Mouse (Mus musculus) limb, embryonic 12.5 days (tissue): ENCODE measurements around the gene Gm3002. TPM values are rescaled to one million over a fixed set of nuclear protein-coding genes. Genes with fewer than 3 reads are reported as not detected.
"Not testable (repeated sequence)": the region's sequence is repeated elsewhere in the genome, so short reads cannot be mapped to it uniquely, and the experiment has no call there.

Experiments used
- ATAC-seq: fragments of 200-750 bp; cut with Nextera tagmentation; 2 replicates; pipeline ENCODE4 v1.8.0; 2017; ENCODE audit warnings: low read depth, moderate TSS enrichment; ENCODE audit not compliant: insufficient number of reproducible peaks, insufficient read depth, low FRiP score, low TSS enrichment
- H3K27ac ChIP-seq: fragments of 300-500 bp; sonication (generic); 2 replicates; pipeline ENCODE4 v1.5.1; 2016; ENCODE audit warnings: mild to moderate bottlenecking, moderate library complexity
- H3K27me3 ChIP-seq: fragments of 300-500 bp; sonication (generic); 2 replicates; pipeline ENCODE4 v1.6.1; 2016; ENCODE audit warnings: mild to moderate bottlenecking, moderate library complexity
- H3K36me3 ChIP-seq: fragments of 300-500 bp; sonication (generic); 2 replicates; pipeline ENCODE4 v1.6.1; 2016; ENCODE audit warnings: mild to moderate bottlenecking, moderate library complexity
- H3K4me1 ChIP-seq: fragments of 300-500 bp; sonication (generic); replicated peaks from 2 replicates; pipeline ENCODE4 v1.6.1; 2016
- H3K4me2 ChIP-seq: fragments of 300-500 bp; sonication (generic); 2 replicates; pipeline ENCODE4 v1.6.1; 2016; ENCODE audit warnings: mild to moderate bottlenecking, moderate library complexity
- H3K4me3 ChIP-seq: fragments of 300-500 bp; sonication (generic); replicated peaks from 2 replicates; pipeline ENCODE4 v1.5.1; 2016; ENCODE audit warnings: mild to moderate bottlenecking
- H3K9ac ChIP-seq: fragments of 300-500 bp; sonication (generic); replicated peaks from 2 replicates; pipeline ENCODE4 v1.6.1; 2016; ENCODE audit warnings: mild to moderate bottlenecking, moderate library complexity
- H3K9me3 ChIP-seq: fragments of 300-500 bp; sonication (generic); 2 replicates; pipeline ENCODE4 v1.6.1; 2016; ENCODE audit warnings: mild to moderate bottlenecking, moderate library complexity
- WGBS: fragments of 180-500 bp; shearing (Covaris S2); methylation state at CpG from one replicate; pipeline ENCODE4 v1.1.7; 2016; 5-methylcytosine and 5-hydroxymethylcytosine counted together
- polyA plus RNA-seq: library from polyadenylated mRNA; unstranded; fragments of >200 nt; fragmentation: Nextera tagmentation; extraction: Ambion mirVana; gene quantifications from 2 replicates; pipeline ENCODE4 v1.2.1, GENCODE M21; 2016

The Gm3002 gene
- 0.23 and 0.45 TPM in 2 replicates for polyA plus RNA-seq

DNA sequence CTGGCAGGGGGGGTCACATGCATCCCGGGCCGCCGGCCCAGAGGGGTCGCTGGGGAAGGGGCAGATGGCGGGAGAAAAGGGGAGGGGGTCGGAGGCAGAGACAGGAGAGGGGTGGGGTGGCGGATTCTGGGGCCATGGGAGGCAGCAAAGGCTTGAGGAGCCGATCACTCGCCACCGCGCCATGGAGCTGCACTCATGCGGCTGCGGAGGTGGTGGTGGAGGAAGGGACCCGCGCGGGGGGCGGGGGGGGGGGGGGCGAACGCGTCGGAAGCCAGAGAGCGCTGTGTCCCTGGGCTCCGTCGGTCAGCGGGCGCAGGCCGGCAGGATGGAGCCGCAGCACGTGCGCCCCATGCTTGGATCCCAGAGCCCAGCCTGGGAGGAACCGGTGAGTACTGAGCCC is at the start of gene Gm3002:
Gm3002 (plus strand) TSS at position 301 of the 400 bp plus-strand sequence.
- H3K4me3 ChIP-seq, ATAC-seq, H3K9me3 ChIP-seq, H3K4me2 ChIP-seq, H3K27me3 ChIP-seq, H3K36me3 ChIP-seq, H3K27ac ChIP-seq, H3K9ac ChIP-seq, H3K4me1 ChIP-seq: not testable (repeated sequence)
- WGBS, result no CpG with 5 or more reads among the region's 31 CpGs

DNA sequence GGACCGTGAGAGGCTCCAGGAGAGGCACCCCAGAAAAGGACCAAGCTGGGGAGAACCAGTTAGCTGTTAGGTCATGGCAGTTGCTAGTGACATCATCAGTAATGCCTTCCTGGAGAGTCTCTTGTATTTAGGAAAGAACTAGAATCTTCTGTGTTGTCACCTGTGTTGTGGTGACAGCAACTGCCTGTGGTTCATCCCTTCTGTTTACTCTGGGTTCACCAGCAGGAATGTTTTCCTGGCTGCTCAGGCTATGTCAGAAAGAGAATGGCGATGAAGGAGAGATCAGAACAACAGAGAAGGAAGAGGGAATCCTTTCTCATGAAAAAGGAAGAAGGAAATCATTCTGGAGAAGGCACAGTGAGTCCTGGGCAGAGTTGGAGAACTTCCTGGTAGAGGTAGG is 36.1 kb downstream of the Gm3002 start, which contains the start of gene Gm3033:
Gm3033 (plus strand) TSS at position 301 of the 400 bp plus-strand sequence.
- H3K27me3 ChIP-seq, H3K27ac ChIP-seq, H3K36me3 ChIP-seq, H3K9ac ChIP-seq, ATAC-seq, H3K4me1 ChIP-seq, H3K9me3 ChIP-seq, H3K4me2 ChIP-seq, H3K4me3 ChIP-seq: not testable (repeated sequence)
- no CpG with 5 or more reads among the region's 2 CpGs for WGBS

DNA sequence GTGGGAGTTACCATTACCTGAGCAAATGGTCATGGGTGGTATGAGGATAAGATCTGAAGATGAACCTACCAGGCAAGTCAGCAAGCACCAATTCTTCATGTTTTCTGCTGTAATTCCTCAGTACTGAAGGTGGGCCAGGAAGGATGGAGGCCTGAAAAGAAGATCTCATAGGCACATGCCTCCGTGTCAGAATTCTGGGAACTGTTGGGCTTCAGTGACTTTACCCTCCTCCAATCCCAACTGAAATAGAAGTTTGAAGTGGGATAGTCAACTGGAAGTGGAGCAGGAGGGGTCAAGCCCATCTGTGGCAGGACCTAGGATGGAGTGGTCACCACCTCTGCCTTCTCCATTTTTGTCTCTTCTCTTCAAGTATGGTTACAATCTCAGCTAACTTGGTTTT is 74.0 kb downstream of the Gm3002 start, which contains the start of gene Gm2916:
Gm2916 (plus strand) TSS at position 301 of the 400 bp plus-strand sequence.
- not testable (repeated sequence) for H3K27ac ChIP-seq, H3K27me3 ChIP-seq, ATAC-seq, H3K9me3 ChIP-seq, H3K9ac ChIP-seq, H3K4me2 ChIP-seq, H3K4me3 ChIP-seq, H3K36me3 ChIP-seq, H3K4me1 ChIP-seq
- no CpG with 5 or more reads among the region's 1 CpGs for WGBS

DNA sequence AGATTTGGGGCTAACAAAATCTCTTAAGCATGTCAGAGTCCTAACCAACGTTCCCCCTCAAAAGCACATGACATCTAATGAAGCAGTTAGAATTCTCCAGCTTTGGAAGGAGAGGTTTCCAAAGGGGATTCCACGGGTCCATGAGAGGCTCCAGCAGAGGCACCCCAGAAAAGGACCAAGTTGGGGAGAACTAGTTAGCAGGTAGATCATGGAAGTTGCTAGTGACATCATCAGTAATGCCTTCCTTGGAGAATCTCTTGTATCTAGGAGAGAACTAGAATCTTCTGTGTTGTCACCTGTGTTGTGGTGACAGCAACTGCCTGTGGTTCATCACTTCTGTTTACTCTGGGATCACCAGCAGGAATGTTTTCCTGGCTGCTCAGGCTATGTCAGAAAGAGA is 121.6 kb downstream of the Gm3002 start, which contains the start of gene Gm3029:
Gm3029 (plus strand) TSS at position 301 of the 400 bp plus-strand sequence.
- H3K27me3 ChIP-seq, H3K4me1 ChIP-seq, H3K4me3 ChIP-seq, H3K27ac ChIP-seq, H3K9me3 ChIP-seq, H3K4me2 ChIP-seq, H3K9ac ChIP-seq, ATAC-seq, H3K36me3 ChIP-seq: not testable (repeated sequence)
- WGBS, result 82% methylated on average over 1 of the region's 2 CpGs

DNA sequence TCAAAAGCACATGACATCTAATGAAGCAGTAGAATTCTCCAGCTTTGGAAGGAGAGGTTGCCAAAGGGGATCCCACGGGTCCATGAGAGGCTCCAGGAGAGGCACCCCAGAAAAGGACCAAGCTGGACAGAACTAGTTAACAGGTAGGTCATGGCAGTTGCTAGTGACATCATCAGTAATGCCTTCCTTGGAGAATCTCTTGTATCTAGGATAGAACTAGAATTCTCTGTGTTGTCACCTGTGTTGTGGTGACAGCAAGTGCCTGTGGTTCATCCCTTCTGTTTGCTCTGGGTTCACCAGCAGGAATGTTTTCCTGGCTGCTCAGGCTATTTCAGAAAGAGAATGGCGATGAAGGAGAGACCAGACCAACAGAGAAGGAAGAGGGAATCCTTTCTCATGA is 153.4 kb downstream of the Gm3002 start, which contains the start of gene Gm3095:
Gm3095 (plus strand) TSS at position 301 of the 400 bp plus-strand sequence.
- H3K9me3 ChIP-seq, H3K4me2 ChIP-seq, H3K36me3 ChIP-seq, H3K27me3 ChIP-seq, H3K27ac ChIP-seq, H3K4me3 ChIP-seq, H3K9ac ChIP-seq, H3K4me1 ChIP-seq, ATAC-seq: not testable (repeated sequence)
- WGBS, result no CpG with 5 or more reads among the region's 2 CpGs

DNA sequence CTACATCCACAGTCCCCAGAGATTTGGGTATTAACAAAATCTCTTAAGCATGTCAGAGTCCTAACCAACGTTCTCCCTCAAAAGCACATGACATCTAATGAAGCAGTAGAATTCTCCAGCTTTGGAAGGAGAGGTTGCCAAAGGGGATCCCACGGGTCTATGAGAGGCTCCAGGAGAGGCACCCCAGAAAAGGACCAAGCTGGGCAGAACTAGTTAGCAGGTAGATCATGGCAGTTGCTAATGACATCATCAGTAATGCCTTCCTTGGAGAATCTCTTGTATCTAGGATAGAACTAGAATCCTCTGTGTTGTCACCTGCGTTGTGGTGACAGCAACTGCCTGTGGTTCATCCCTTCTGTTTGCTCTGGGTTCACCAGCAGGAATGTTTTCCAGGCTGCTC is 188.2 kb downstream of the Gm3002 start, which contains the start of gene Gm3099:
Gm3099 (plus strand) TSS at position 301 of the 400 bp plus-strand sequence.
- not testable (repeated sequence) for H3K4me2 ChIP-seq, H3K4me1 ChIP-seq, H3K27ac ChIP-seq, ATAC-seq, H3K9me3 ChIP-seq, H3K9ac ChIP-seq, H3K27me3 ChIP-seq, H3K36me3 ChIP-seq, H3K4me3 ChIP-seq
- 83% methylated on average over 1 of the region's 3 CpGs for WGBS

Other genes with a start within 250 kb of the Gm3002 start
- not detected in 2 replicates for gene Gm3012, start 175.6 kb upstream of the Gm3002 start, polyA plus RNA-seq
- 0.97 and 1.4 TPM in 2 replicates for gene Gm3020, start 158.0 kb upstream of the Gm3002 start, polyA plus RNA-seq
- gene Gm3043, start 121.3 kb upstream of the Gm3002 start, polyA plus RNA-seq, result not detected in 2 replicates
- not detected in 2 replicates for gene Gm3033, start 36.2 kb downstream of the Gm3002 start, polyA plus RNA-seq
- 0.13 TPM in 1 of 2 replicates, not detected in the other for gene Gm2916, start 74.1 kb downstream of the Gm3002 start, polyA plus RNA-seq
- gene Gm3029, start 121.7 kb downstream of the Gm3002 start, polyA plus RNA-seq, result not detected in 2 replicates
- gene Gm3095, start 153.5 kb downstream of the Gm3002 start, polyA plus RNA-seq, result not detected in 2 replicates
- gene Gm3099, start 188.3 kb downstream of the Gm3002 start, polyA plus RNA-seq, result not detected in 2 replicates
- gene Gm5796, start 213.9 kb downstream of the Gm3002 start, polyA plus RNA-seq, result 0.40 and 0.60 TPM in 2 replicates